Mouse (Mus musculus) intestine, embryonic 15.5 days (tissue): ENCODE measurements around the gene Polr3g. TPM values are rescaled to one million over a fixed set of nuclear protein-coding genes. Genes with fewer than 3 reads are reported as not detected.
"Not testable (repeated sequence)": the region's sequence is repeated elsewhere in the genome, so short reads cannot be mapped to it uniquely, and the experiment has no call there.

Experiments
- ATAC-seq: fragments of 200-750 bp; cut with Nextera tagmentation; 2 replicates; pipeline ENCODE4 v1.8.0; 2017; ENCODE audit warnings: moderate TSS enrichment, moderate library complexity
- H3K27ac ChIP-seq: fragments of 300-500 bp; sonication (generic); 2 replicates; pipeline ENCODE4 v1.5.1; 2015; ENCODE audit warnings: mild to moderate bottlenecking, inconsistent platforms
- H3K27me3 ChIP-seq: fragments of 300-500 bp; sonication (generic); replicated peaks from 2 replicates; pipeline ENCODE4 v1.6.1; 2015; ENCODE audit warnings: inconsistent platforms
- H3K36me3 ChIP-seq: fragments of 300-500 bp; sonication (generic); 2 replicates; pipeline ENCODE4 v1.6.1; 2015; ENCODE audit warnings: inconsistent platforms
- H3K4me1 ChIP-seq: fragments of 300-500 bp; sonication (generic); replicated peaks from 2 replicates; pipeline ENCODE4 v1.6.1; 2015; ENCODE audit warnings: inconsistent platforms
- H3K4me2 ChIP-seq: fragments of 300-500 bp; sonication (generic); replicated peaks from 2 replicates; pipeline ENCODE4 v1.6.1; 2015; ENCODE audit warnings: mild to moderate bottlenecking, inconsistent platforms
- H3K4me3 ChIP-seq: fragments of 300-500 bp; sonication (generic); replicated peaks from 2 replicates; pipeline ENCODE4 v1.5.1; 2015; ENCODE audit warnings: inconsistent platforms
- H3K9ac ChIP-seq: fragments of 300-500 bp; sonication (generic); 2 replicates; pipeline ENCODE4 v1.6.1; 2015; ENCODE audit warnings: inconsistent platforms
- H3K9me3 ChIP-seq: fragments of 300-500 bp; sonication (generic); 2 replicates; pipeline ENCODE4 v1.6.1; 2016; ENCODE audit warnings: inconsistent platforms
- WGBS: fragments of 180-500 bp; shearing (Covaris S2); methylation state at CpG from one replicate; pipeline ENCODE4 v1.1.7; 2015; 5-methylcytosine and 5-hydroxymethylcytosine counted together
- polyA plus RNA-seq: library from polyadenylated mRNA; unstranded; fragments of >200 nt; fragmentation: Nextera tagmentation; extraction: Ambion mirVana; gene quantifications from 2 replicates; pipeline ENCODE4 v1.2.1, GENCODE M21; 2015

Gene Polr3g
- polyA plus RNA-seq, 1 experiment from 2014 or later: 16.7 TPM

DNA sequence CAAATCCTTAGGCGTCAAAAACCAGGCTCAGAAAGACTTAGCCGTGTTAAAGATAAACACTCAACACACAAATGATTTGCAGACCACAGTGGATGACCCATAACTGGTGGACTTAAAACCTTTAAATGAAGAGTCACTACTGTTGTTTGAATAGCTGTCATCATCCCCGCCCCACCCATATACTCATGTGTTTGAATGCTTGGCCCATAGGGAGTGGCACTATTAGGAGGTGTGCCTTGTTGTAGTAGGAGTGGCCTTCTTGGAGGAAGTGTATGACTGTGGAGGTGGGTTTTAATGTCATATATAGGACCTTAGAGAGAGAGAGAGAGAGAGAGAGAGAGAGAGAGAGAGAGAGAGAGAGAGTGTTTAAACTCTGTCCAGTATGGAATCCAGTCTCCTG lies 27.7 kb downstream of the Polr3g start:
- no peak overlapping the region for H3K9ac ChIP-seq
- 82% methylated on average over 3 of the region's 3 CpGs for WGBS
- no peaks in the 10 kb centered on the region for H3K9me3 ChIP-seq
- no peak overlapping the region for H3K27ac ChIP-seq
- no peaks in the 10 kb centered on the region for H3K27me3 ChIP-seq
- no peaks in the 10 kb centered on the region for H3K4me1 ChIP-seq
- no peak overlapping the region for H3K4me2 ChIP-seq
- no peaks in the 10 kb centered on the region for H3K36me3 ChIP-seq
- no peak overlapping the region for H3K4me3 ChIP-seq
- ATAC-seq: peak; percentile 62

DNA sequence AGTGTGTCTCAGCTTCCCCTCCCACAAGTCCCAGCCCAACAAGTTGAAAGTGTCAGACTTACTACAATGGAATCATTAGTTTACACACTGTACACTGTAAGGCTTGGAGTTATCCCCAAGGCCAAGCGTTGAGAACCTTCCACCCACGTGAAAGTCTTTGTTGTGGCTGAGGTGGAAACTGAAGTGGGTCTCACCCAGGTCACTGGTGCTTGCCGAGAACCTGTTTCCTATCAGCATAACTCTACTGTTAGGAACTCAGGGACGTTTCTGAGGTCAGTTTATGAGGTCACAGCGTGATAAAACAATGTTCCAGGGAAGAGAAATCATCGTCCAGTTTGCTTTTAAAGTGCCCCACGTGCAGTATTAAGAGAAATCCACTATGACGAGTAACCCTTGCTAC lies 35.5 kb downstream of the Polr3g start:
- Histone ChIP-seq H3K9ac (no peak overlapping the region), H3K27ac (no peak overlapping the region), H3K27me3 (no peaks in the 10 kb centered on the region), H3K9me3 (no peaks in the 10 kb centered on the region), H3K36me3 (no peaks in the 10 kb centered on the region), H3K4me3 (no peak overlapping the region), H3K4me1 (no peaks in the 10 kb centered on the region), H3K4me2 (no peak overlapping the region)
- WGBS: 77% methylated on average over 8 of the region's 8 CpGs
- ATAC-seq: no peak

- Histone ChIP-seq H3K27me3 (no peaks in the 10 kb centered on the region), H3K4me2 (no peak overlapping the region), H3K4me3 (no peak overlapping the region), H3K27ac (no peak overlapping the region), H3K9me3 (no peaks in the 10 kb centered on the region), H3K4me1 (no peaks in the 10 kb centered on the region), H3K36me3 (0 out of 2 replicates have a peak, but pooled peaks cover 16% of the 10 kb centered on the region), H3K9ac (no peak overlapping the region)
- WGBS: 84% methylated on average over 5 of the region's 5 CpGs
- ATAC-seq: no peak
These were observed 43.1 kb downstream of the Polr3g start for GRCm38 (mm10) chr13:81667713-81668112.

DNA sequence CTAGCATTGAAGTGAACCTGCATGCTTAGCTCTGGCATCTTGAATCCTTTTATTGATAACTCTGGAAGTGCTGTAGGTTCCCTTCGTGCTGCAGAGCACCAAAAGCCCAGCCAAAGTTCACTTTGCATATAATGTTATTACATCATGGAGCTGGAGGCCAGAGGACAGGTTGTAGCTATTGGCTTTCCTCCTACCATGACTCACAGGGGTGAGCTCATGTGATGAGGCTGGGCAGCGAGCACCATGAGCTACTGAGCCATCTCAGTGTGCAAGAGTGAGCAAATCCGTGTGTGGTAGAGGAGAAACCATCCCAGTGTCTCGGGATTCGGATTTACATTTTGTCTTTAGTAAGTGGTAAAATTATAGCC lies 46.5 kb downstream of the Polr3g start:
- WGBS: 90% methylated on average over 5 of the region's 5 CpGs
- no peak overlapping the region for H3K27ac ChIP-seq
- no peaks in the 10 kb centered on the region for H3K9me3 ChIP-seq
- 0 out of 2 replicates have a peak, but pooled peaks cover 11% of the 10 kb centered on the region for H3K36me3 ChIP-seq
- H3K9ac ChIP-seq: no peak overlapping the region
- no peaks in the 10 kb centered on the region for H3K27me3 ChIP-seq
- peak; percentile 84 for ATAC-seq
- no peaks in the 10 kb centered on the region for H3K4me1 ChIP-seq
- H3K4me2 ChIP-seq: no peak overlapping the region
- H3K4me3 ChIP-seq: no peak overlapping the region

GRCm38 (mm10) chr13:81663566-81664330 lies 47.1 kb downstream of the Polr3g start:
- Histone ChIP-seq H3K36me3 (0 out of 2 replicates have a peak, but pooled peaks cover 9% of the 10 kb centered on the region), H3K9ac (no peak overlapping the region), H3K4me3 (no peak overlapping the region), H3K27me3 (no peaks in the 10 kb centered on the region), H3K27ac (no peak overlapping the region), H3K9me3 (no peaks in the 10 kb centered on the region), H3K4me2 (no peak overlapping the region), H3K4me1 (0 out of 2 replicates have a peak, but pooled peaks cover 3% of the 10 kb centered on the region)
- peak; percentile 56; the same call in 1 of the 2 replicates for ATAC-seq
- 87% methylated on average over 12 of the region's 12 CpGs for WGBS

DNA sequence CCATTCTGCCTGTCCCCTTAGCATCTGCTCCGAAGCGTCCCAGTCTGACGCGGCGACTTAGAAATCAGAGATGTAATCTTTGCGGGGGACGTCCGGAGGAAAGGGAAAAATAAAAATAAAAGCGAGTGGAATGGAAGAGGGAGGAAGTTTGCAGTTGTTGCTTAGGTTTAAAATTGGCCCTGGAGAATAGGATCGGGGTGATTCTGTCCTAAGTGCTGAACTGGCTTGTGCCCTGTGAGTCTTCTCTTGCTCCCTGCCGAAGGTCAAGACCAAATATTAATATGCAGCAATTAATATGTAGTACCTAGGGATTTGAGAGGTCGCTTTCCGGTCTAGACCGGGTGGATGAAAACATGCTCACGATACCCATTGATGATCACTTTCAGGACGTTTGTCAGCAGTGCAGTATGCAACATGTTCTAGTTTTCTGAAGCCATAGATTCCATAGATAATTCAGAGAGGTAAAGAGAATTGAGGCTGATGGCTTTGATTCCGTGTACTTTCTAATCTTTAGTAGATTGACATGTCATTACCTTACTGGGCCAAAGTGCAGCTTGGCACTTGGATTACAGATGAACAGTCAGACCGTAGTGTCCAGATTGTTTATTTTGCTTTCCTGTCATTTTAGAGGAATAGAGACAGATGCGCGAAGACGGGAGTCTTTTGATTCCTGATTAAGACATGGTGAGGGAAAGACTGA lies 52.6 kb downstream of the Polr3g start:
- Histone ChIP-seq H3K9me3 (no peaks in the 10 kb centered on the region), H3K9ac (peak overlapping the region; percentile 79), H3K4me1 (0 out of 2 replicates have a peak, but pooled peaks cover 4% of the 10 kb centered on the region), H3K27ac (peak overlapping the region; percentile 84), H3K36me3 (no peaks in the 10 kb centered on the region), H3K27me3 (no peaks in the 10 kb centered on the region), H3K4me3 (peak overlapping the region; percentile 79), H3K4me2 (peak overlapping the region; percentile 61)
- WGBS: 3% methylated on average over 21 of the region's 21 CpGs
- peak; percentile 11 for ATAC-seq

- WGBS: under 1% methylated on average over 73 of the region's 73 CpGs
- Histone ChIP-seq H3K27me3 (no peaks in the 10 kb centered on the region), H3K27ac (peak within 1 kb of the TSS; percentile 84), H3K9me3 (no peaks in the 10 kb centered on the region), H3K36me3 (no peaks in the 10 kb centered on the region), H3K9ac (peak within 1 kb of the TSS; percentile 79), H3K4me3 (peak within 1 kb of the TSS; percentile 79), H3K4me2 (peak within 1 kb of the TSS; percentile 61), H3K4me1 (0 out of 2 replicates have a peak, but pooled peaks cover 4% of the 10 kb centered on the region)
- peak; percentile 100 for ATAC-seq
These were observed 53.3 kb downstream of the Polr3g start, which contains the start of gene Lysmd3 for GRCm38 (mm10) chr13:81657351-81658052. Lysmd3 (plus strand) TSS chr13:81657663.

- peak overlapping the region; percentile 61 for H3K4me2 ChIP-seq
- H3K9ac ChIP-seq: peak overlapping the region; percentile 41
- H3K4me3 ChIP-seq: peak overlapping the region; percentile 79
- ATAC-seq: no peak
- WGBS: 18% methylated on average over 5 of the region's 5 CpGs
- 0 out of 2 replicates have a peak, but pooled peaks cover 4% of the 10 kb centered on the region for H3K4me1 ChIP-seq
- no peaks in the 10 kb centered on the region for H3K9me3 ChIP-seq
- no peaks in the 10 kb centered on the region for H3K36me3 ChIP-seq
- H3K27ac ChIP-seq: peak overlapping the region; percentile 81
- H3K27me3 ChIP-seq: no peaks in the 10 kb centered on the region
These were observed 53.8 kb downstream of the Polr3g start for GRCm38 (mm10) chr13:81657008-81657350.

GRCm38 (mm10) chr13:81656091-81656850 lies 54.5 kb downstream of the Polr3g start:
- 0 out of 2 replicates have a peak overlapping the region, but pooled peaks have one; percentile 14 for H3K4me2 ChIP-seq
- 26% methylated on average over 14 of the region's 14 CpGs for WGBS

DNA sequence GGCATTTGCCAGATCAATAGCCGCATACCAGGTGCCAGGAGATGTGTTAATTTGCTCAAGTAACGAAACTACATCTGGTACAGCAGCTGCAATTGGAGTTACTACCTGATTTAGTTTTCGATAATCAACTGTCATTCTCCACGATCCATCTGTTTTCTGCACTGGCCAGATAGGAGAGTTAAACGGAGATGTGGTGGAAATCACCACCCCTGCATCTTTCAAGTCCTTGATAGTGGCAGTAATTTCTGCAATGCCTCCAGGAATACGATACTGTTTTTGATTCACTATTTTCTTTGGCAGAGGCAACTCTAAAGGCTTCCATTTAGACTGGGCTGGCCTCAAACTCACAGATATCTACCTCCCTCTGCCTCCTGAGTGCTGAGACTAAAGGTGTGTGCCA lies 60.4 kb downstream of the Polr3g start:
- not testable (repeated sequence) for H3K27ac ChIP-seq, ATAC-seq, H3K36me3 ChIP-seq, H3K4me2 ChIP-seq, H3K9ac ChIP-seq, H3K4me3 ChIP-seq, H3K4me1 ChIP-seq, H3K27me3 ChIP-seq, H3K9me3 ChIP-seq
- WGBS: 86% methylated on average over 5 of the region's 6 CpGs

More at GRCm38 (mm10) chr13:81656091-81656850, 54.5 kb downstream of the Polr3g start:
- Histone ChIP-seq H3K27me3 (no peaks in the 10 kb centered on the region), H3K4me3 (no peak overlapping the region), H3K36me3 (no peaks in the 10 kb centered on the region), H3K9ac (no peak overlapping the region), H3K9me3 (no peaks in the 10 kb centered on the region), H3K4me1 (0 out of 2 replicates have a peak, but pooled peaks cover 4% of the 10 kb centered on the region), H3K27ac (no peak overlapping the region)
- no peak for ATAC-seq

GRCm38 (mm10) chr13:81646348-81646747 lies 64.5 kb downstream of the Polr3g start:
- Histone ChIP-seq H3K27ac (no peak overlapping the region), H3K9ac (no peak overlapping the region), H3K27me3 (no peaks in the 10 kb centered on the region), H3K9me3 (no peaks in the 10 kb centered on the region), H3K36me3 (no peaks in the 10 kb centered on the region), H3K4me2 (no peak overlapping the region), H3K4me3 (no peak overlapping the region), H3K4me1 (no peaks in the 10 kb centered on the region)
- ATAC-seq: no peak
- 79% methylated on average over 6 of the region's 6 CpGs for WGBS
